Comparison of ENCODE assay signal across 7 mouse cellular contexts in the genomic region with DNA sequence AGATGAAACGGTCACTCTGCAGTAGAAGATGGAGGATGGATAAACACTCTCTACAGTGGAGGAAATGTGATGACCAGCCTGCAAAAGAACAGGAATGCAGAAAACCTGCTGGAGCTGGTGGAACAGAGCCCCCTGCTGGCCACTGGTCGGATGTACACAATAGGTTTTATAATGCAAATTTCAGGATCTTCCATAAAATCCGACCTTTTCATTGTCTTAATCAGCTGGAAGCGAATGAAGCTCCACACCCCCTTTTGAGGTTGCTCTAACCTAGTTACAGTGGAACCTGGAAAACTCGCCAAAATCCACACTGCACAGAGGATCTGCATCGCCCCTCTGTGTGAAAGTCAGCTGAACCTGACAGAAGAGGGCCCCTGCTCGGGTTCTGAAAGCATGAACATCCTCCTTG.
DNase-seq lines count a peak whose midpoint lies in the region; ATAC-seq and TF ChIP-seq lines count a peak whose summit lies in the region.

No protein-coding gene starts in this region.

- peak; percentile 74 for TF ChIP-seq CTCF in ES-Bruce4 (IDR thresholded peaks at IDR 0.05; ENCODE audit: low read depth, low read length)

- TF ChIP-seq EP300 in ES-Bruce4 (IDR thresholded peaks at IDR 0.05; ENCODE audit: insufficient read depth, low read depth, low read length) = 0 out of 2 replicates have a peak, but pooled peaks have one; percentile 71

- ATAC-seq in granulocyte monocyte progenitor cell, adult 5-6 weeks (replicated peaks; ENCODE audit: poor library complexity, severe bottlenecking) = peak; percentile 79

- H3K4me3 ChIP-seq in ES-Bruce4 (ENCODE audit: low read depth, low read length) = no peak overlapping the region

- H3K36me3 ChIP-seq in ES-Bruce4 (ENCODE audit: control insufficient read depth, insufficient read depth, low read length, poor library complexity, severe bottlenecking) = no peaks in the 10 kb centered on the region

- no peak overlapping the region for H3K27ac ChIP-seq in ES-Bruce4 (ENCODE audit: insufficient read depth, low read length)

- DNase-seq in adrenal gland, adult 18-20 months (ENCODE audit: low spot score in 2 of 2) = peak; percentile 61 to 72
- DNase-seq in embryo, embryonic 11 days = peak; percentile 78
- DNase-seq in kidney, postnatal 14 days = peak; percentile 62
- DNase-seq in lung, postnatal 10 days = peak; percentile 73
- DNase-seq in retina, postnatal 1 day = peak; percentile 77

- TF ChIP-seq POLR2A in ES-Bruce4 (IDR thresholded peaks at IDR 0.05; ENCODE audit: insufficient read depth, low read length) = no peak

- H3K27me3 ChIP-seq in ES-Bruce4 (ENCODE audit: control insufficient read depth, insufficient read depth, low read length, poor library complexity, severe bottlenecking) = no peaks in the 10 kb centered on the region

- H3K4me1 ChIP-seq in ES-Bruce4 (ENCODE audit: control insufficient read depth, insufficient read depth, low read length) = no peaks in the 10 kb centered on the region

- no peaks in the 10 kb centered on the region for H3K9me3 ChIP-seq in ES-Bruce4 (replicated peaks; ENCODE audit: control insufficient read depth, insufficient read depth, low read length, poor library complexity, severe bottlenecking)

- H3K9ac ChIP-seq in ES-Bruce4 (ENCODE audit: low read depth, poor library complexity, severe bottlenecking) = no peak overlapping the region
